Mouse (Mus musculus) cortical plate, adult 2 months (tissue): ENCODE data around the gene Tfeb.

Experiments used
- CTCF ChIP-seq: fragments of 200-500 bp; IDR thresholded peaks from 2 replicates; pipeline ENCODE4 v1.5.1; 2011; ENCODE audit warnings: mild to moderate bottlenecking, control low read depth, low read length; ENCODE audit not compliant: insufficient read depth; ENCODE audit errors: extremely low read depth
- POLR2A ChIP-seq: fragments of 200-500 bp; IDR thresholded peaks from 2 replicates; pipeline ENCODE4 v1.6.1; 2011; ENCODE audit warnings: mild to moderate bottlenecking, low read length, control low read depth; ENCODE audit not compliant: insufficient read depth; ENCODE audit errors: extremely low read depth

GRCm38 (mm10) chr17:47701793-47702192 lies 35.0 kb upstream of the Tfeb start:
- no peak for TF ChIP-seq CTCF
- TF ChIP-seq POLR2A = no peak
